Mouse (Mus musculus): ENCODE results near the gene Bbs10. TPM values are rescaled to one million over a fixed set of nuclear protein-coding genes. Genes with fewer than 3 reads are reported as not detected.

Bbs10 gene
- polyA plus RNA-seq, 1 experiment from 2014 or later = 6.2 TPM

- peak overlapping the region; percentile 56 for H3K4me3 ChIP-seq
- H3K36me3 ChIP-seq = peaks cover 3% of the 10 kb centered on the region
- no peak for ATAC-seq (ENCODE audit: insufficient number of reproducible peaks, insufficient read depth, low FRiP score, low TSS enrichment, low read depth)
- 41% methylated on average over 6 of the region's 6 CpGs for WGBS
- no peaks in the 10 kb centered on the region for H3K9me3 ChIP-seq
- peak overlapping the region; percentile 79 for H3K27ac ChIP-seq
- peak overlapping the region; percentile 63 for H3K4me2 ChIP-seq
- peak overlapping the region; percentile 75; the same call in 1 of the 2 replicates for H3K9ac ChIP-seq
- no peaks in the 10 kb centered on the region for H3K27me3 ChIP-seq
- peaks cover 9% of the 10 kb centered on the region; the same call in 1 of the 2 replicates for H3K4me1 ChIP-seq
These were observed 848 bp upstream of the Bbs10 start for GRCm38 (mm10) chr10:111297631-111298030.

GRCm38 (mm10) chr10:111299591-111299990, 1.1 kb downstream of the Bbs10 start:
- Histone ChIP-seq H3K4me2 (0 out of 2 replicates have a peak overlapping the region, but pooled peaks have one; percentile 63), H3K27me3 (no peaks in the 10 kb centered on the region), H3K4me1 (peaks cover 9% of the 10 kb centered on the region; the same call in 1 of the 2 replicates), H3K27ac (no peak overlapping the region), H3K9ac (no peak overlapping the region), H3K9me3 (no peaks in the 10 kb centered on the region), H3K36me3 (no peaks in the 10 kb centered on the region), H3K4me3 (no peak overlapping the region)
- WGBS = 80% methylated on average over 6 of the region's 6 CpGs
- ATAC-seq (ENCODE audit: insufficient number of reproducible peaks, insufficient read depth, low FRiP score, low TSS enrichment, low read depth) = no peak

GRCm38 (mm10) chr10:111301041-111301440, 2.6 kb downstream of the Bbs10 start:
- Histone ChIP-seq H3K4me3 (no peak overlapping the region), H3K27me3 (no peaks in the 10 kb centered on the region), H3K27ac (no peak overlapping the region), H3K4me1 (peaks cover 9% of the 10 kb centered on the region; the same call in 1 of the 2 replicates), H3K4me2 (no peak overlapping the region), H3K9ac (no peak overlapping the region), H3K9me3 (no peaks in the 10 kb centered on the region), H3K36me3 (no peaks in the 10 kb centered on the region)
- no peak for ATAC-seq (ENCODE audit: insufficient number of reproducible peaks, insufficient read depth, low FRiP score, low TSS enrichment, low read depth)
- 93% methylated on average over 5 of the region's 5 CpGs for WGBS

- 95% methylated on average over 6 of the region's 6 CpGs for WGBS
- Histone ChIP-seq H3K9ac (no peak overlapping the region), H3K4me1 (peaks cover 8% of the 10 kb centered on the region; the same call in 1 of the 2 replicates), H3K27me3 (no peaks in the 10 kb centered on the region), H3K4me2 (no peak overlapping the region), H3K9me3 (no peaks in the 10 kb centered on the region), H3K4me3 (no peak overlapping the region), H3K36me3 (no peaks in the 10 kb centered on the region), H3K27ac (no peak overlapping the region)
- ATAC-seq (ENCODE audit: insufficient number of reproducible peaks, insufficient read depth, low FRiP score, low TSS enrichment, low read depth) = no peak
These were observed 4.0 kb downstream of the Bbs10 start for GRCm38 (mm10) chr10:111302486-111302885.

GRCm38 (mm10) chr10:111308850-111309501, 10.5 kb downstream of the Bbs10 start:
- H3K36me3 ChIP-seq = no peaks in the 10 kb centered on the region
- H3K9ac ChIP-seq = no peak overlapping the region
- H3K4me2 ChIP-seq = no peak overlapping the region
- H3K27me3 ChIP-seq = no peaks in the 10 kb centered on the region
- H3K4me1 ChIP-seq = no peaks in the 10 kb centered on the region
- no peaks in the 10 kb centered on the region for H3K9me3 ChIP-seq
- no peak overlapping the region for H3K4me3 ChIP-seq
- no peak overlapping the region for H3K27ac ChIP-seq
- ATAC-seq (ENCODE audit: insufficient number of reproducible peaks, insufficient read depth, low FRiP score, low TSS enrichment, low read depth) = no peak
- WGBS = 87% methylated on average over 13 of the region's 13 CpGs

GRCm38 (mm10) chr10:111313282-111313681, 14.8 kb downstream of the Bbs10 start:
- Histone ChIP-seq H3K4me3 (no peak overlapping the region), H3K36me3 (no peaks in the 10 kb centered on the region), H3K4me1 (peaks cover 8% of the 10 kb centered on the region), H3K9ac (no peak overlapping the region), H3K4me2 (no peak overlapping the region), H3K9me3 (no peaks in the 10 kb centered on the region), H3K27ac (no peak overlapping the region), H3K27me3 (no peaks in the 10 kb centered on the region)
- 67% methylated on average over 6 of the region's 6 CpGs for WGBS
- ATAC-seq (ENCODE audit: insufficient number of reproducible peaks, insufficient read depth, low FRiP score, low TSS enrichment, low read depth) = no peak

GRCm38 (mm10) chr10:111314636-111315395, 16.3 kb downstream of the Bbs10 start:
- Histone ChIP-seq H3K4me2 (no peak overlapping the region), H3K4me1 (peaks cover 8% of the 10 kb centered on the region), H3K36me3 (no peaks in the 10 kb centered on the region), H3K9me3 (no peaks in the 10 kb centered on the region), H3K27me3 (no peaks in the 10 kb centered on the region), H3K4me3 (no peak overlapping the region), H3K9ac (no peak overlapping the region), H3K27ac (no peak overlapping the region)
- 58% methylated on average over 10 of the region's 10 CpGs for WGBS
- ATAC-seq (ENCODE audit: insufficient number of reproducible peaks, insufficient read depth, low FRiP score, low TSS enrichment, low read depth) = no peak

- Histone ChIP-seq H3K4me2 (no peak overlapping the region), H3K4me1 (peaks cover 8% of the 10 kb centered on the region), H3K9me3 (no peaks in the 10 kb centered on the region), H3K27ac (no peak overlapping the region), H3K36me3 (no peaks in the 10 kb centered on the region), H3K4me3 (no peak overlapping the region), H3K9ac (no peak overlapping the region), H3K27me3 (no peaks in the 10 kb centered on the region)
- ATAC-seq (ENCODE audit: insufficient number of reproducible peaks, insufficient read depth, low FRiP score, low TSS enrichment, low read depth) = no peak
- WGBS = 75% methylated on average over 3 of the region's 3 CpGs
These were observed 17.5 kb downstream of the Bbs10 start for GRCm38 (mm10) chr10:111315940-111316339.

- no peak for ATAC-seq (ENCODE audit: insufficient number of reproducible peaks, insufficient read depth, low FRiP score, low TSS enrichment, low read depth)
- Histone ChIP-seq H3K9ac (no peak overlapping the region), H3K4me2 (no peak overlapping the region), H3K4me1 (peaks cover 8% of the 10 kb centered on the region), H3K27me3 (no peaks in the 10 kb centered on the region), H3K27ac (no peak overlapping the region), H3K9me3 (no peaks in the 10 kb centered on the region), H3K36me3 (no peaks in the 10 kb centered on the region), H3K4me3 (no peak overlapping the region)
- WGBS = 73% methylated on average over 3 of the region's 3 CpGs
These were observed 19.5 kb downstream of the Bbs10 start for GRCm38 (mm10) chr10:111318021-111318420.

- Histone ChIP-seq H3K27ac (no peak overlapping the region), H3K9ac (no peak overlapping the region), H3K4me3 (no peak overlapping the region), H3K36me3 (no peaks in the 10 kb centered on the region), H3K4me1 (peaks cover 8% of the 10 kb centered on the region), H3K4me2 (no peak overlapping the region), H3K27me3 (no peaks in the 10 kb centered on the region), H3K9me3 (no peaks in the 10 kb centered on the region)
- 85% methylated on average over 9 of the region's 9 CpGs for WGBS
- ATAC-seq (ENCODE audit: insufficient number of reproducible peaks, insufficient read depth, low FRiP score, low TSS enrichment, low read depth) = no peak
These were observed 20.5 kb downstream of the Bbs10 start for GRCm38 (mm10) chr10:111318805-111319500.

GRCm38 (mm10) chr10:111320579-111320978, 22.1 kb downstream of the Bbs10 start:
- no peaks in the 10 kb centered on the region for H3K9me3 ChIP-seq
- H3K4me2 ChIP-seq = no peak overlapping the region
- ATAC-seq (ENCODE audit: insufficient number of reproducible peaks, insufficient read depth, low FRiP score, low TSS enrichment, low read depth) = no peak
- H3K9ac ChIP-seq = no peak overlapping the region
- H3K36me3 ChIP-seq = no peaks in the 10 kb centered on the region
- no peaks in the 10 kb centered on the region for H3K4me1 ChIP-seq
- H3K27ac ChIP-seq = no peak overlapping the region
- no peak overlapping the region for H3K4me3 ChIP-seq
- no peaks in the 10 kb centered on the region for H3K27me3 ChIP-seq
